ENCODE assay signal across 12 mouse cellular contexts in genomic region chr3:145853713-145854112, GRCm38 (mm10).
"Had no signal": no experiment of that assay in that cellular context is flagged by ENCODE, and none has a peak within 500 bp of the region (broad histone marks: within the 10 kb centered on the region; RNA-seq: fewer than 3 reads in every experiment).

No protein-coding gene starts in this region.

- H3K4me1 ChIP-seq: limb, embryonic 10.5 days; liver, embryonic 12.5 days had no signal

- H3K9ac ChIP-seq: liver, embryonic 12.5 days; lung, embryonic 14.5 days had no signal

- ATAC-seq: intestine, postnatal 0 days; liver, embryonic 12.5 days had no signal

- H3K36me3 ChIP-seq: limb, embryonic 10.5 days had no signal

- H3K27ac ChIP-seq: left cerebral cortex, adult 2 months; limb, embryonic 10.5 days; liver, embryonic 12.5 days; stomach, postnatal 0 days had no signal

- H3K27me3 ChIP-seq: liver, embryonic 12.5 days had no signal

- H3K4me2 ChIP-seq: liver, embryonic 12.5 days; lung, embryonic 14.5 days had no signal

- DNase-seq: kidney, adult 8-10 months; kidney, postnatal 25 days; lung, embryonic 14.5 days; lung, postnatal 10 days; lung, postnatal 4 days; thymus, postnatal 4 days had no signal

- H3K4me3 ChIP-seq: left cerebral cortex, adult 2 months; limb, embryonic 10.5 days; liver, embryonic 12.5 days; myocyte had no signal

- H3K9me3 ChIP-seq: limb, embryonic 10.5 days; liver, embryonic 12.5 days had no signal
